Mouse (Mus musculus): Measurements from ENCODE around the gene Arid3c.

Gene Arid3c

DNA sequence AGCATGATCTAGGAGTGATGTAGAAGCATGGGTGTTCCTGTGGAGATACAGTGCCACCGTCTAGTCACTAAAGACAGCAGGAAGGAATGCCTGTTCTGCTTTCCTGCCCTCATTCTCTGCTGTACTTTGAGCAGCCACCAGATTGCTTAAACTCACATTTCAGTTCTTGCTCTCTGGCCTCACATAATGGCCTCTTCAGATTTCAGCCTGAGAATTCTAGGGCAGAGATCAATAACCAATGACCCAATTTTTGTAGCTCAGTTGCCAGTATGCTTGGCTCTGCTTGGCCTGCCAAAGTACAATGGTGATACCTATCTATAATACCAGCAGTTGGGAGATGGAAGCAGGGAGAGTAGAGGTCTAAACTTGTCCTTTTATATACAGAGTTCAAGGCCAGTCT, 14.1 kb upstream of the Arid3c start:
- DNase-seq (ENCODE audit: low spot score in 2 of 2): no peak

DNA sequence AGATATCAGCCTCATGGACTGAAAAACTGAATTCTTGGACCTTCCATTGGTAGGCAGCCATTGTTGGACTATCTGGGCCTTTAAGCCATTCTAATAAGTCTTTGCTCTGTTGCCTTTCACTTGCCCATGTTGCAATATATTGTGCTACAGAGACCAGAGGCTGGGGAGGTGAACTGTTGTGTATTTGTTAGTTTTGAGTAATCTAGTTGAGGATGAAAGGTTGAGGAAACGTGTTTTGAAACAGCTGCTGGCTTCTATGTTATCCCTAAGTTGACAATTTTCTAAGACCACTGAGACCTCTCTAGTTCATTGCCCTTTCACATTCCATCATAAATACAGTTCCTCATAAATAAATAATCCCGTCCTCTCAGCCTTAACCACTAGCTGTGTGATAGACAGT, 13.2 kb upstream of the Arid3c start:
- DNase-seq (ENCODE audit: low spot score in 2 of 2): no peak

DNA sequence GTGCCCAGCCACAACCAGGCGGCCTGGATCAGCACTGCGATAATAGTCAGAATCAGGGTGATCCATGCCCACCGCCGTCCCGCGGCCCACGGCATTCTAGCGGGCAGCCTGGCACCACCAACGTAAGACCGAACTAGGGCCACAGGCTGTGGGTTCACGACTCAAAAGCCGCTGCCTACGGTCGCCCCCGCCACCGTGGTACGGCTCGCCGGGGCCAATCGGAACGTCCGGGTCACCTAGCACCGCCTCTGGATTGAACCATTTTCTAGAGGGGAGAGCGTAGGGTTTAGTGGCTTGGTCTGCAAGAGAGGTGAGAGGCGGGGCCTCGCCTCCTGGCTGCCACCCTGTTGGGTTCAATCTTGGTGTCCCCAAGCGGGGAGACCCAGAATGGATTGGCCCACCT, 10.2 kb upstream of the Arid3c start:
- DNase-seq (ENCODE audit: low spot score in 2 of 2): peak; percentile 94 to 96

- peak in 1 of 2 experiments; percentile 83 for DNase-seq (ENCODE audit: low spot score in 2 of 2)
These were observed 9.6 kb upstream of the Arid3c start for GRCm38 (mm10) chr4:41740380-41741157.

- DNase-seq (ENCODE audit: low spot score in 2 of 2): no peak
These were observed 8.3 kb upstream of the Arid3c start for GRCm38 (mm10) chr4:41739260-41739659.

DNA sequence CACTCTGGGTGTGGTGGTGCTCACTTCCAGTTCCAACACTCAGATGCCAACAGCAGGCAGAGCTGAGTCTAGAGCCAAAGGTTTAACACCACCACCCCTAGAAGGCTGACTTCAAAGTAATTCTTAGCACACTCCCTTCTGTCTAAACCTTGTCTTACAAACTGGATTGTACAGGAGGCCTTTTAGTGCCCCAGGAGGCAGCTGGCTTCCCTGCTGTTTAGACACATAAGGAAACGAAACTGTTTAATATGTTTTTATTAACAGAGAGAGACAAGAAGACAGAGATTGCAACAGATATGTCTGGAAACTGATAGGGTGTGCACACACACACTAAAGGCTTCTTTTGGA, 7.3 kb upstream of the Arid3c start:
- no peak for DNase-seq (ENCODE audit: low spot score in 2 of 2)

- peak; percentile 69 to 82 for DNase-seq (ENCODE audit: low spot score in 2 of 2)
These were observed 6.8 kb upstream of the Arid3c start for GRCm38 (mm10) chr4:41737602-41738255.

DNA sequence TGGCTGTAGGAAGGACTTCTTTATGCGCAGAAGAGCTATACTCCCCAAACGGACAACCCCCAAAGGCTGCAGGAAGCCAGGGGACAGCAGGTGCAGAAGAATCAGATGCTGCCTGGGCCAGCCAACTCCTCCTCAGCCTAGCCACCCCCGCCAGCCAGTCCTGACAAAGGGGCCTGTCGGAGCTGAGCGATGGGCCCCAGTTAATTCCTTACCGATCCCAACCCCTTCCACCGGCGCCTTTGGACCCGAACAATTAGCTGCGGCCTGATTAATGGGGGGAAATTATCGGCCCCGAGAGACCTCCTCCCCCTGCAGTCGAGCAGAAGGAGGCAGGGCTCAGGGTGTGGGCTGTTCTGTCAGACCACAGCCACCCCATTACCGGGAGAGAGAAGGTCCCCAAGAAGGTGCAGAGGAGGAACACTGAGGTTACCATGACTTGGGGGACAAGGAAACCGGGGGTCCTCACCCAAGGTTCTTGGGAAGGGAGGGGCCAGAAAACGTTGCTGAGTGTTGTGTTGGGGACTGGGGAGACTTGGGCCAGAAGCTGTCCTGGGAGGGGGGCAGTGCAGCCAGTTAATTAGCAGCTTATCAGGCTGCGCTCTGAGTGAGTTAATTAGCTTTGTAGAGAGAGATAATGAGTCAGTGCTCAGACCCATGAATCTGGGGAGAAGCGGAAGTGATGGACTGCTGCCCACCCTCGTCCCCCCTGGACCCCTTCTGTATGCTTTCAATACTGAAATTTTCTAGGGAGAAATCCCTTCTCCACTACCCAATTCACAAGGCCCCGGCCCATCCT, 3.9 kb downstream of the Arid3c start:
- DNase-seq (ENCODE audit: low spot score in 2 of 2): no peak

DNA sequence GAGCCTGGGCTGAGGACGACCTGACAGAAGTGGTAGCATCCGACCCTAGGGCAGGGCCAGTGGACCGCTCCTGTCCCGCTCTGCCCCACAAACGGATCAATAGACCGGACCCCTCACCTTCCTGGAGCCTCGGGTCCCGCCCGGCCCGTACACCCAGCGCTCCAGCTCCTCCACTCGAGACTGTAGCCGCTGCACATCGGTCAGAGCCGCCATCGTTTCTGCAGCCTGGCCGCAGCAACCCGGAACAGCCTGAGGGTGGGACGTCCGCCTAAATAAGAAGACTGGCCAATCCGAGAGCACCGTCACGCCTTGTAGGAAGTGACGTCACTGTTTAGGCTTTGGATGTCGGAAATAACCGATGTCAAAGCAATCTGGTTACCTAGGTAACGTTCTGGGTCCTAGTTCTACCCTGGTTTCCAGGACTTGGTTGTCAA, 8.0 kb downstream of the Arid3c start, which contains the start of gene Dctn3:
TSS of gene Dctn3 (minus strand) at position 253 of the 434 bp plus-strand sequence.
- DNase-seq (ENCODE audit: low spot score in 2 of 2): peak; percentile 87 to 97

DNA sequence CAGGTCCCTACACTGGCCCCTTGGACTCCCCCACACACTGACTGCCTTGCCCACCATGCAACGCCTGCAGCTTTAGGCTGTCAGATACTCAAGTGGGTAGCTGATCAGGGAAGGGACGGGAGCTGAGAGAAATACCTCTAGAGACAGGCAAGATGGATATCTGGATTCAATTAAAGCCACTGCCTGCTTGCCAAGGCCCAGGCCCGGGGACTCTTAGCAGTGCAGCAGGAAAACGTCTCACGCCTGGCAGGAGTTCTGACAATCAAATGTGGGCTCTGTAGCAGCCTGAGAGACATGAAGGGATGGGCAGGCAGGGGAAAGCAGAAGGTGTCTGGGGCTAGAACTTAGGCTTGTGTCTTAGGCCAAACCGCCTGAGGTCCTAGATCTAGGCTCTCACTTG, 14.1 kb downstream of the Arid3c start:
- DNase-seq (ENCODE audit: low spot score in 2 of 2): no peak

DNA sequence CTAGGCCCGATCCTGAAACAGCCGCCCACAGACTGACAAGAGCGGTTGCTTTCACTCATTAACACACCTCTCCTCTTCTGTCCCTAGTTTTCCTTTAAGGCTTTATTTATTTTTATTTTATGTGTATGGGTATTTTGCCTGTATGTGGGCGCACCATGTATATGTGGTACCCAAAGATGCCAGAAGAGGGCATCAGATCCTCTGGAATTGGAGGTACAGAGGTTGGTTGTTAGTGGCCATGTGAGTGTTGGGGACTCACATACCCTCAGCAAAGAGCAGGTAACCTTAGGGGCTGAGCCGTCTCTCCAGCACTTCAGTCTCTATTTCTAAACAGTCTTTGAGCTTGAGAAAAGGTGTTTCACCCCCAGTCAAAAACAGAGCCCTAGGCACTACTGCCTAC, 15.3 kb downstream of the Arid3c start:
- peak in 1 of 2 experiments; percentile 76 for DNase-seq (ENCODE audit: low spot score in 2 of 2)

DNA sequence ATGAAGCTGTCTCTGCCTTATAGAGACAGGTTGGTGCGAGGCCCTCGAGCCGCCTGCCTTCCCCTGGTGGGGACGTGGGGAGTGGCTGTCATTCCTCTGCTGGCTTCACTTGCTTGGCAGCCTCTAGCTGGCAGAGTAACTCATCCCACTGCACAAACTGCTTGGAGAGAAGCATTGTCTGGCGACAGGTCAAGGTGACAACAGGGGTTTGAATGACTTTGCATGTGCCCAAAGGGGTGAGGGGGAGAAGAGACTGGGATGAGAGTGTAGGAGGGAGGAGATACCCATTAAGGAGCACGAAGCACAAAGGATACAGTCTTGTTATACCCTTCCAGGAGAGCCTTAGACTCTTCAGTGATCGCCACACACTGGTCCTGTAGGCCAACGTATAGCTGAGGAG, 15.9 kb downstream of the Arid3c start:
- no peak for DNase-seq (ENCODE audit: low spot score in 2 of 2)

DNA sequence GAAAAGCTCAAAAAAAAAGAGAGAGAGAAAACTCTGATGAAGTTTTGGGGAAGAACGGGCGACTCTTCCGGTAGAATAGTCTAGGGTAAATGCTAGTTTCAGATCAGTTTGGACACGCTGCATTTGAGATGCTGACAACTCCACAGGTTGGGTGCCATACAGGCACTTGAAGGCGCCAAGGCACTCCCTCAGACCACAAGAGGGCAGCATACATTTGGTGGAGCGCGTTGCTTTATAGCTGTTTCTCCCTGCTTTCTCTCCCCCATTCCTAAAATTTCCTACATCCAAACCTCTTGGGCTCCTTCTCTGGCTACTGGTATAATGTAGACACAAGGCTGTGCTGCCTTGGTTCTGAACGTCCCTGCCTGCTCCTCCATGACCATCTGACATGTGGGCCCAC, 16.7 kb downstream of the Arid3c start:
- peak in 1 of 2 experiments; percentile 84 for DNase-seq (ENCODE audit: low spot score in 2 of 2)

- DNase-seq (ENCODE audit: low spot score in 2 of 2): peak; percentile 77 to 83
These were observed 17.5 kb downstream of the Arid3c start, which contains the start of gene Rpp25l for GRCm38 (mm10) chr4:41713197-41714067. Rpp25l (minus strand) TSS chr4:41713534.

DNA sequence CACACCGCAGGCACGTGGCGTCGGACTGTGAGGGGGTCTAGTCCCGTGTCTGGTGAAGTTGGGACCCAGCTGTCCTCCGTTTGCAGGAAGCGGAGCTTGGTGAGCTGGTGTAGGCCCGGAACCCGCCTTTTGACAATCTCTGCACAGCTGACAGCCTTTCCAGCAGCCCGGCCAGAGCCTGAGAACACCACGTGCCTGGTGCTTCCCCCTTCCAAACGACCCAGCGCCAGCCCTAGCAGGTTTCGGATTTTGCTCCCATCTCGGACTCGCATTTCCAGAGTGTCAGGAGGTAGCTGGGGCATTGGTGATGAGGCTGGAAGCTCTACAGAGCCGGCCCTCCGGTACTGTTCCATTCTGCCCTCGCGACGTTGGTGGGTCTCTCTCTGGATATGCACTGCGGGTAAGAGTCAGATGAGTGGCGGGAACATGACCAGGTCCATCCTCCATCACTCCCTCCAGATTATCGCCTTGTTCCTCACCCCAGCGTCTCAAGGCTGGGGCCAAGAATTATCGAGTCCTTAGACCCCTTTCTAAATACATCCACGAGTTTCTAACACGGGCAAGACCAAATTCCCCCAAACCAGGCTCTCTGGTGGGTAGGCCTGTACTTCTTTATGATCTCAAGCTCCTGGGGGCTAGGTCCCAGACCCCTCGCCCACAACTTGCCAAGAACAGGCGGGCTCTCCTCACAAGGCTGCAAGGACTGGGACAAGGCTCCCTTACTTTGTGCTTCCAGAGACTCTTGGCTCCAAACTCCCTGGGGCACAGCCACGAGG, 18.3 kb downstream of the Arid3c start:
- no peak for DNase-seq (ENCODE audit: low spot score in 2 of 2)

DNA sequence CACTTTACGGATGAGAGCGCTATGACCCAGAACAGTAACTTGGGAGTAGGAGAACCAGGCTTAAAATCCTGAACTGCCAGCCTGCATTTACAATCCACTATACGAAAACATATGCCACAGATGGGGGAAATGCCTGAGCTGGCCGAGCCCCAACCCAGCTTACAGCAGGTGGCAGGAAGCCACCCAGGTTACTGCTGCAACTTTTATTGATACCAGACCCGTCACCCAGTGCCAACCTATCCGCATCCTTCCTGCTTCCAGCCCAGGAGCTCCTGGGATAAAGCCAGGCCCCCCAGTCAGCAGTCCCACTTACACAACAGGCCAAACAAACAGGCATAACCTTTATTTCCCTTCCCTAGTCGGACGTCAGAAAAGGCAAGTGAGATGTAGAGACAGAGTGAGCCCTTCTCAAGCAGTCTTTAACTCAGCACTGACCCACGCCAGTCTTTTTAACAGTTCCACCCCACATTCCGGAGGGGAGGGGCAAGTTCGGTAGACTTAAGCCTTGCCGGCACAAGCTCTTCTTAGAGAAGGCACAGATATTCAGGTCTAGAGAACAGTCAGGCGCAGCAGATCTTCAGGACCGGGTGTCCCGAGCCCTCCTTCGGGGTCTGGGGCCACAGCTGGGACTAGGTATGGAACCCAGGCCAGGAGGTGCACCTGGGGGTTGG, 19.1 kb downstream of the Arid3c start:
- no peak for DNase-seq (ENCODE audit: low spot score in 2 of 2)

- no peak for DNase-seq (ENCODE audit: low spot score in 2 of 2)
These were observed 20.7 kb downstream of the Arid3c start for GRCm38 (mm10) chr4:41710229-41710628.

- DNase-seq (ENCODE audit: low spot score in 2 of 2): peak in 1 of 2 experiments; percentile 66
These were observed 22.7 kb downstream of the Arid3c start for GRCm38 (mm10) chr4:41708192-41708745.

DNA sequence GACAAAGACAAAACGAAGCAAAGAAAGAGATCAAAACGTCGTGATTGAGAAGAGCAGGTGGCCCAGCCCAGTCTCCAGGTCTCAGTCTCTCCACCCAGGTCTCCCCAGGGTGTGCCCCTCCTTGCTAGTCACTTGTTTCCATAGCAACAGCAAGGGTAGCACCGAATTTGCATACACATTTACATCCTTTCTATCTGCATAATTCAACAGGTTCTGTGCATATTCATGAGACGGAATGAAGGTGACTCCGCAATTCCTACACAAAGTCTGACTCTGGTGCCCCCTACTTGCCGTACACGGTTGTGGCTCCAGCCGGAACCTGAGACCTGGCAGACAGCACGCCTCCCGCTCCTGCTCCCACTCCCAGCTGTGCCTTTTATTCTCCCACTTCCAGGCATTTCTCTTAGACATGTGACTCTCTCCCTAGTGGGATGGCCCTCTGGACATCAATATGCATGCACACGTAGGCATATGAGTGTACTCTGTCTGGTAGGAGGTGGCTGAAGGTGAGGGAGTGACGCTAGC, 23.9 kb downstream of the Arid3c start:
- DNase-seq (ENCODE audit: low spot score in 2 of 2): peak; percentile 80 to 84
